Mouse (Mus musculus): ENCODE measurements around the gene Enc1. TPM values are rescaled to one million over a fixed set of nuclear protein-coding genes. Genes with fewer than 3 reads are reported as not detected.
A peak's percentile ranks its signal among the peaks of the same experiment; 100 is the strongest.

Enc1 gene
- total and polyA plus RNA-seq, 3 experiments = 3.7 to 7.0 (median 6.4) TPM

DNA sequence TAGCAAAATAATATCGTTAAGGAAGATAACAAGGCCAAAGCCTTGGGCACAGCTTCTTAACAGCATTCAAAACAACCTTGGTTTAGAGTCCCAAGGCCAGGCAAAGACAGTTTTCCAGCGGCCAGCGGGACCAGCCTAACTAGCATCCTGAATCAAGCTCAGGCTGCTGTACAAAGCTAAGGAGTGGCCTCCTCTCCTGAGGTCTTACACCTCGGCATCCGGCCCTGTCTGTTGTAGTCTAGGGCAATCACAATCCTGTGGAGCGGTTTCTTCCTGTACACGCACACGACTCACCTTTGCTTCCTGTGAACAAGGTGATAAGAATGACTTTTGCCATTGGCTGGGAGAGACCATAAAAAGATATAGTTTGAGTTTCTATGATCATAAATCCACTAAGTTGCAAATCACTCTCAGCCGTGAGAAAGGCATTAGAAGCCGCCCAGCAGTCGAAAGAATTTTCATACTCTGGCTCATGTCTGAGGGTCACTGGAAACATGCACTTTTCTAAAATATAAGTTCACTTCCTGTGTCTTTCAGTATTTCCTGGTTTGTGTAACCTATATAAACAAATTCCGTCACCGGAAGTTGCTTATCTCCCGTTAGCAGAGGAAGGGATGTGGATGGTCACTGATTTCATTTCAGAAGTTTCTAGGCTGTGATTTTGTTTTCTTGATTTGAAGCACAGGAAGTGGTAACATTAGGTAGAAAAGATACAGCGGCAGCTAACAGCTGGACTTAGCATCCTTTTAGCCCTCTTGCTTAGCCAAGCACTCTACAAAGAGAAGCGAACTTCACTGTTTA lies 2.5 kb upstream of the Enc1 start:
- no peak for TF ChIP-seq E2F4 (IDR thresholded peaks at IDR 0.05; ENCODE audit: insufficient replicate concordance, low read depth, low read length)
- TF ChIP-seq IRF4 (IDR thresholded peaks at IDR 0.05; ENCODE audit: low read depth, low read length) = no peak
- no peak for TF ChIP-seq RCOR1 (conservative IDR thresholded peaks at IDR 0.05; ENCODE audit: low read depth, low read length)
- TF ChIP-seq POLR2AphosphoS2 (IDR thresholded peaks at IDR 0.05; ENCODE audit: low read depth, low read length) = no peak
- TF ChIP-seq ZNF384 (IDR thresholded peaks at IDR 0.05; ENCODE audit: low read depth, low read length) = no peak
- no peak for TF ChIP-seq CHD2 (IDR thresholded peaks at IDR 0.05; ENCODE audit: low read length)
- no peak for TF ChIP-seq MAX (IDR thresholded peaks at IDR 0.05; ENCODE audit: low read length)
- TF ChIP-seq TBP (conservative IDR thresholded peaks at IDR 0.05; ENCODE audit: low read depth, low read length) = no peak
- no peak for TF ChIP-seq ELF1 (IDR thresholded peaks at IDR 0.05; ENCODE audit: low read depth, low read length)
- no peak for TF ChIP-seq NELFE (IDR thresholded peaks at IDR 0.05; ENCODE audit: low read depth, low read length)
- no peak for TF ChIP-seq ZMIZ1 (IDR thresholded peaks at IDR 0.05; ENCODE audit: low read depth, low read length)
- H3K27ac ChIP-seq (ENCODE audit: insufficient read depth, low read depth) = no peak overlapping the region

DNA sequence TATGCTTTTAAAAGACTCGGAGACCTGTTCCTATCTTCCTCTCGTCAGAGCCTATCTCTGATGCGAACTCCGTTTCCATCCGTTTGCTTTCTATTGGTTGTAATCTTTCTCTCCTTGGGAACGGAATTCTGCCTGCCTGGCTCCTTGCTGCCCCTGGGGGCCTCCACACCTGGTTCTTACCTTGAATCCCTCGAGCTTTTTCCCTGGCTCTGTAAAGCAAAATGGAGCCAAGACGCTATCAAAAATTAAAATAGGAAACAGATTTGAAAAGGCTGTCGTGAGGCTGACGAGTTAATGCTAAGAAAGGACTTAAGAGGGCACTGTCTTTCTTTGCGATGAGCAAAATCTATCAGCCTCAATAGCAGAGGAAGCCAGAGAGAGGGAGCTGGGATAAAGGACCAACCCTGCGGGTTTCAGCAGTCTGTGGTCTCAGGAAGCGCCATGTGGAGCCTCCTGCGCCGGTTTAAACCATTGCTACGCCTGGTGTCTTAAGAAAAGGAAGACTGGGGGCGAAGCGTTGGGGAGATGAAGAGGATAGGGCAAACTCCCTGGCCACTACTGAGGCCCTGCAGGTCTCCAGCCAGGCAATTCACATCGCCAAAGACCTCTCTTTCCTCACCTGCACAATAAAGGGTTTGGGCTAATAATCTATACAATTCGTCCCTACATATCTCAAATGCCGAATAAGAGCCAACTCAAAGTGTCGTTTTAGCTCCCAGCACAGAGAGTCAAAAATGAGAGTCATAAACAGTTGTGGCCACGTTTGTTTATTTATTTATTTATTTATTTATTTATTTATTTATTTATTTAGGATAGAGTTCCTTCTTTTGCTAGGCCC lies 1.3 kb upstream of the Enc1 start:
- Histone ChIP-seq H3K79me2 (replicated peaks; ENCODE audit: control insufficient read depth, extremely low read depth, insufficient read depth, poor library complexity, severe bottlenecking) (no peaks in the 10 kb centered on the region), H3K4me2 (ENCODE audit: insufficient read depth, low read depth, poor library complexity, severe bottlenecking) (peak overlapping the region; percentile 90; the same call in 1 of the 2 replicates), H3K27me3 (replicated peaks) (no peaks in the 10 kb centered on the region), H3K36me3 (replicated peaks in 1 of 2; ENCODE audit: control insufficient read depth in 1 of 2, insufficient read depth in 1 of 2, low read length in 1 of 2) (no peaks in the 10 kb centered on the region), H3K4me3 (replicated peaks in 1 of 3; ENCODE audit: low read depth in 2 of 3, low read length in 2 of 3, poor library complexity in 1 of 3) (no peak overlapping the region), H3K9me3 (replicated peaks; ENCODE audit: low read length) (no peaks in the 10 kb centered on the region), H3K9ac (ENCODE audit: insufficient read depth, low read depth) (no peak overlapping the region), H3K4me1 (ENCODE audit: control insufficient read depth in 1 of 2, insufficient read depth in 2 of 2) (peaks cover 0 to 20% of the 10 kb centered on the region in 2 experiments; a peak in 2 of 4 replicates), H3K27ac (ENCODE audit: insufficient read depth, low read depth) (no peak overlapping the region)
- in situ Hi-C loops (cut with MboI; ENCODE audit: low pct_ligation_motif_present, low pct_unique_long_range_greater_than_20kb, low sequenced_read_pairs) (loop anchor here (10.0 kb wide), 1 partner anchor 365 kb away; no protein-coding TSS in a partner anchor), dilution Hi-C loops (cut with MboI; ENCODE audit: extremely low pct_ligation_motif_present, extremely low pct_unique_long_range_greater_than_20kb, low sequenced_read_pairs) (no loop called here)
- no peak for TF ChIP-seq SIN3A (IDR thresholded peaks at IDR 0.05; ENCODE audit: low read length)
- TF ChIP-seq RAD21 (IDR thresholded peaks at IDR 0.05; ENCODE audit: low read depth, low read length) = peak; percentile 71
- no peak for TF ChIP-seq MEF2A (IDR thresholded peaks at IDR 0.05; ENCODE audit: borderline replicate concordance, low read depth, low read length)
- TF ChIP-seq NRF1 (IDR thresholded peaks at IDR 0.05; ENCODE audit: low read depth, low read length) = no peak
- TF ChIP-seq SMC3 (IDR thresholded peaks at IDR 0.05; ENCODE audit: low read depth, low read length) = peak; percentile 54
- TF ChIP-seq USF2 (conservative IDR thresholded peaks at IDR 0.05; ENCODE audit: low read depth, low read length) = no peak
- peak in 1 of 2 experiments; percentile 67; a peak in 2 of 4 replicates for TF ChIP-seq CTCF (conservative IDR thresholded peaks at IDR 0.05 in 1 of 2, IDR thresholded peaks at IDR 0.05 in 1 of 2; ENCODE audit: low read depth in 2 of 2, low read length in 2 of 2)
- no peak for TF ChIP-seq CHD1 (IDR thresholded peaks at IDR 0.05; ENCODE audit: low read depth, low read length)
- no peak for TF ChIP-seq BHLHE40 (IDR thresholded peaks at IDR 0.05; ENCODE audit: low read depth, low read length)
- no peak for TF ChIP-seq ZMIZ1 (IDR thresholded peaks at IDR 0.05; ENCODE audit: low read depth, low read length)
- DNase-seq (ENCODE audit: extremely low read depth) = peak; percentile 31

More for the DNA sequence above, 2.5 kb upstream of the Enc1 start:
- no peak overlapping the region for H3K9ac ChIP-seq (ENCODE audit: insufficient read depth, low read depth)
- H3K9me3 ChIP-seq (replicated peaks; ENCODE audit: low read length) = no peaks in the 10 kb centered on the region
- no peak overlapping the region for H3K4me3 ChIP-seq (replicated peaks in 1 of 3; ENCODE audit: low read depth in 2 of 3, low read length in 2 of 3, poor library complexity in 1 of 3)
- dilution Hi-C loops (cut with MboI; ENCODE audit: extremely low pct_ligation_motif_present, extremely low pct_unique_long_range_greater_than_20kb, low sequenced_read_pairs) = no loop called here
- H3K4me2 ChIP-seq (ENCODE audit: insufficient read depth, low read depth, poor library complexity, severe bottlenecking) = no peak overlapping the region
- in situ Hi-C loops (cut with MboI; ENCODE audit: low pct_ligation_motif_present, low pct_unique_long_range_greater_than_20kb, low sequenced_read_pairs) = loop anchor here (10.0 kb wide), 1 partner anchor 366 kb away; no protein-coding TSS in a partner anchor
- no peak for DNase-seq (ENCODE audit: extremely low read depth)
- peaks cover 0 to 21% of the 10 kb centered on the region in 2 experiments; a peak in 2 of 4 replicates for H3K4me1 ChIP-seq (ENCODE audit: control insufficient read depth in 1 of 2, insufficient read depth in 2 of 2)
- no peaks in the 10 kb centered on the region for H3K27me3 ChIP-seq (replicated peaks)
- no peaks in the 10 kb centered on the region for H3K36me3 ChIP-seq (replicated peaks in 1 of 2; ENCODE audit: control insufficient read depth in 1 of 2, insufficient read depth in 1 of 2, low read length in 1 of 2)
- H3K79me2 ChIP-seq (replicated peaks; ENCODE audit: control insufficient read depth, extremely low read depth, insufficient read depth, poor library complexity, severe bottlenecking) = no peaks in the 10 kb centered on the region

All from CH12.LX (cell line).